Mouse (Mus musculus) testis, postnatal 10 days (tissue): Measurements from ENCODE around the gene Scyl2.
"Not testable (repeated sequence)": the region's sequence is repeated elsewhere in the genome, so short reads cannot be mapped to it uniquely, and the experiment has no call there.

Source experiments
- DNase-seq: peaks from one replicate; pipeline ENCODE4 v3.0.0; 2021; ENCODE audit warnings: low spot score

The Scyl2 gene

DNA sequence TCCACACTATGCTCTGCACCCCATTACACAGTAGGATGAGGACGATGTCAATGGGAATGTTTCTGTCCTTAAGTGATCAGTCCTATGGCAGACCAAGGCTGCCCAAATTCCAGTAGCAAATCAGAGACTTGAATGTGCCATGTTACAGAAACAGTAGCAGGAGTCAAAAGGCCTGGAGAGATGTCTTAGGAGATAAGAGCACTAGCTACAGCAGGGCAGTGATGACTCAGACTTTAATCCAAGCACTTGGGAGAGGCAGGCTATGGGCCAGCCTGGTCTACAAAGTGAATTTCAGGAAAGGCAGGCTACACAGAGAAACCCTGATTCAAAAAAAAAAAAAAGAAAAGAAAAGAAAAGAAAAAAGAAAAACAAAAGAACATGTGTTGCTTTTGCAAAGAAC, 6.6 kb downstream of the Scyl2 start:
- DNase-seq: no peak

GRCm38 (mm10) chr10:89678054-89678453, 8.0 kb downstream of the Scyl2 start:
- DNase-seq: no peak

GRCm38 (mm10) chr10:89676609-89677008, 9.5 kb downstream of the Scyl2 start:
- no peak for DNase-seq

GRCm38 (mm10) chr10:89670371-89670770, 15.7 kb downstream of the Scyl2 start:
- not testable (repeated sequence) for DNase-seq

DNA sequence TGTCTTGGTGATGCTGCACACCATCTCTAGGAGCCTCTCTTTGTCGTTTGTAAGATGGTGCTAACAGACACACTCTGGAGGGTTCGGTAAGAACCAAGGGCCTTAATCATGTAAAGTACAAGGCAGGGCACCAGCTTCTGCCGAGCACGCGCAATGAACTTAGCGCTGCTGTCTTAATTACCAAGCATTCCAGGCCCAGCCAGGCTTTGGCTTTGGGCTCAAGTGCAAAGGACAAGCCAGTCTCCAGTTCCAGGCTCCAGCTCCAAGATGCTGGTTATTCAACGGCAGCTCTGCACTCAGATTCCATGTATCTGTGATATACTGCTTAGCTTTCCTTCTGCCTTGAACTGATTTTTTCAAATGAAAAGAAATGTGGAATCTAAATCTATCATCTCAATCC, 18.5 kb downstream of the Scyl2 start:
- no peak for DNase-seq

- no peak for DNase-seq
Observed at GRCm38 (mm10) chr10:89665679-89666078, 20.4 kb downstream of the Scyl2 start.

GRCm38 (mm10) chr10:89664977-89665645, 21.0 kb downstream of the Scyl2 start:
- DNase-seq: no peak

- no peak for DNase-seq
Observed at GRCm38 (mm10) chr10:89656366-89656765, 29.7 kb downstream of the Scyl2 start.

DNA sequence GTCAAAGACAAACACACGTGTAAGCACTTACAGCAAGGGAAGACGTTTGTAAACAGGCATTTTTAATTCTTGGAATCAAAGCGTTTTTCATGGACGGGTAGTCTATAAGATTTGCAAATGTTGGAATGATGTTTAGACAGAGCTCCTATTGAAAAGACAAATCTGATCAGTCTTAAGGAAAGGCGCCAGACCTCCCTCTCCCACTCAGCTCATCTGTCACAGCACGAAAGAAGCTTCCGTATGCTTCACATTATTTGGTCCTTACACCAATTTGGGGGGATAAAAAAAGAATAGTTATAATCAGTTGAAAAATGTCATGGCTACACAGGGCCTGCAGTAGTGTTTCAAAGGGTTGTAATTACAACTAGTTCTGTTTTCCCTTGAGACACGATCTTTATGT, 33.2 kb downstream of the Scyl2 start:
- DNase-seq: no peak

DNA sequence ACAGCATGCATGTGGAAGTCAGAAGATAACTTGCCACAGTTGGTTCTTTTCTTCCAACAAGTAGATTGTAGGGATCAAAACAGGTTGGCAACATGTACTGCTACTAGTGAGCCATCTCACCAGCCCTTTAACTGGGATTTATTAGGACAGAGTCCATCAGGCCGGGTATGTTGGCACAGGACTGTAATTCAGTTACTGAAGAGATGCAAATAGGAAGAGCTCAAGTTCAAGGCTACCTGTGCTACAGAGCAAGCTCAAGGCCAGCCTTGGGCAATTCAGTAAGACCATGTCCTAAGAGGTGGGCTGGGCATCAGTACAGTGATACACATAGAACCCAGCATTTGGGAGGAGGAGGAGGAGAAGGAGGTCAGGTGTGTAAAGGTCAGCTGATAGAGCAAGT, 34.4 kb downstream of the Scyl2 start:
- DNase-seq: no peak

DNA sequence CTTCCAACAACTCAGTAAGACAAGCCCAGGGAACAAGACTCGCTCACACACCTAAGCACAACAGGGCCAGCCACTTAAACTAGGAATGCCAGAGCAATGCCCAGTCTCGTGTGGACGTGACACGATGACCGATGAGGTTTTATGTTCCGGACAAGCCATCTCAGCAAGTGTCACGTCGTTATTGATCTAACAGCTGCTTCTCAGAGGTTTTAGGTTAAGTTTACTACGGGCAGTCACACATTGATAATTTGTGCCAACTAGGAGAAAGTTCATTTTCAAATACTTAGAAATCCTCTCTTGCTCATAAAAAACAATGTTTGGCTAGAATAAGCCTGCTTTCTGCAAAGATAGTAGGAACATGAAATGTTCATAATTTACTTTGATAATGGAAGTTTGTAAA, 39.2 kb downstream of the Scyl2 start:
- no peak for DNase-seq

DNA sequence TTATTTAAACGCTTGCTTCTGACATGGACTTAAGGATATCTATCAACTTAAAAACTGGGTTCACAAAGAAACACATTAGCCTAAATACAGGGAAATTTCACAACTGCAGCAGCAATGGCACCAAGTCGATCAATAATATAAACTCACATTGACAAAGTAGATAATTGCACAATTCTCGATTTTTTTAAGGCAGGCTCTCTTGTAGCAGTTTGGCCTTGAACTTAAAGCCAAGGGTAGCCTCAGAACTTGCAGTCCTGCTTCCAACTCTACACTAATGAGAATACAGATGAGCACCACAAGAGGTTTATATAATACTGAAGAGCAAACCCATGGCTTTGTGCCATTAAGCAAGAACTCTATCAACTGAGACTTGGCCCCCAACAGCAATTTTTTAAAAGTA, 49.1 kb downstream of the Scyl2 start:
- DNase-seq: no peak

DNA sequence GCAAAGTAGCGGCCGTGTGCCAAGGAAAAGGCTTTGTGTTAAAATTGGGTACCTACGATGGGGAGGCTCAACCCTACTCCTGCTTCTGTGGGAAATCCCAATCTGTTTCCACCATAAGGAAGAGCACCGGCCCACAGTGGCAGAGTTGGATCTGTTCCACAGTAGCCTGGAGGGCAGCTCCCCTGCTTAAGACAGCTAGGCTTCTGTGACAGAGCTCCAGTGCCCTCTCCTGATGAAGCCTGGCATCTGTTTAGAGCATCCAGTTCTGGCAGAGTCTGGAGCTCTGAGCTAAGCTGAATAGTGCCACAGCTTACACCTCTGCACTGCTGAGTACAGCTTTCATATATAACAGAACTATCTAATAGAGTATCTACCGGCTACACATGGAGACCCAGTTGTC, 51.1 kb downstream of the Scyl2 start:
- DNase-seq: no peak

GRCm38 (mm10) chr10:89633736-89634426, 52.2 kb downstream of the Scyl2 start:
- no peak for DNase-seq

DNA sequence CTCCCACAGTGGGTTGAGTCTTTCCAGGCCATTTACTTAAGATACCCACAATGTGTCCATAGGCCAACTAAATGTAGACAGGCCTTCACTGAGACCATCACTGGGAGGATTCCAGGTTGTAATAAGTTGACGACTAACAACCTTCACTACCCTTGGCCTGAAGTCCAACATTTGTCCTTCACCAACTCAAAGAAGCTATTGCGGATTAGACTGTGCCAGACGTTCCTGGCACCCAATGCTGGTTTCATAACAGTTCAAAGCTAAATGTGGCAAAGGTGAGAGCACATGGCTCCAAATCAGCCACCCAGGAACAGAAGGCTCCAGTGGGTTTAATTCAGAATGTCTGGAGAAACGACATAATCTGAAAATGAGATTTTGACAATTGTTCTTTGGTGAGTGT, 53.0 kb downstream of the Scyl2 start:
- DNase-seq: no peak

DNA sequence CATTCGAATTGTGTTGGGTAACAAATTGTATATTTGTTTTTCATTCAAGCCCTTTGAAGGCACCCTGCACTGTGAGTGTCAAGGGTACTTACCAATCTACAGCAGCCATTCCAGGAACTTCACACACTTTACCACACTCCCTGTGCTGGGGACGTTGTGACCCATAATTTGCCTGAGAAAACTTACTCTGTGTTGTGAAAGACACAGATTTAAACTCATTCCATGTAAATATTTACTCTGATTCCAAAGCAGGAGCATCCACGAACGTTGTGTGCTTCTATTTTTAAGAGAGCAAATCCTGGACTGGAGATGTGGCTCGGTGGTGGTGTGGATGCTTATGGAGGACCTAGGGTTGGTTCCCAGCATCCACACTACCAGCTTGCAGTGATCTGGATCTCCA, 54.3 kb downstream of the Scyl2 start:
- no peak for DNase-seq

DNA sequence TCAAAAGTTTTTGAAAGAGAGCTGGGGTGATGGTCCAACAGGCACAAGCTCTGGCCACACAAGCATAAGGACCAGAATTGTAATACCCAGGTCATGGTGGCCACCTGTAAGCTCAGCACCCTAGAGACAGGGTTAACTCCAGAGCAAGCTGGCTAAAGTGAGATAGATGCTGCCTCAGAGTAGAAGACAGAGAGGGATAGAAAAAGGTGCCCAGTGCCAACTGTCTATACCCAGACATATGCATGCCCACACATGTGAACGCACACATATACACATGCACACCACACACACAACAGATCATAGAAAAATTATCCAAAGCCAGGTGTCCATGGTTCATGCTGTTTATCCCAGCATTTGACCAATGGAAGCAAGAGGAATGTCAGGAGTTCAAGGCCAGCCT, 55.5 kb downstream of the Scyl2 start:
- DNase-seq: no peak

GRCm38 (mm10) chr10:89630052-89630451, 56.0 kb downstream of the Scyl2 start:
- DNase-seq: no peak

DNA sequence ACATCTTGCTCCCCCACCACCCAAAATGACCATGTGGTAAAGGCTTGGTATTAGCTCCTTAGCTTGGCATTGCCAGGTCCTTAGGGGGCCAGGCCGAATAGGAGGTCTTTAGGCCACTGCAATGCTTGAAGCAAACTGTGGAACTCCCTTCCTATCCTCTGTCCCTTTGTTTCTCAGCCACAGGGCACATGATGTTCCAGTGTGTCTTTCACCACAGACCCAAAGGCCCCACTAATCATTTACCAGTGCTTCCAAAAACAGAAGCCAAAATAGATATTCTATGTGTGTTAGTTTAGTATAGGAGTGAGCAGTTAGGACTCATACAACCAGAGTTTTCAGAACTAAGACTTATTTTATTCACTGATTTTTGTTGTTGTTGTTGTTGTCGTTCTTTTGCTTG, 59.4 kb downstream of the Scyl2 start:
- DNase-seq: no peak

GRCm38 (mm10) chr10:89624196-89624595, 61.9 kb downstream of the Scyl2 start:
- DNase-seq: no peak

DNA sequence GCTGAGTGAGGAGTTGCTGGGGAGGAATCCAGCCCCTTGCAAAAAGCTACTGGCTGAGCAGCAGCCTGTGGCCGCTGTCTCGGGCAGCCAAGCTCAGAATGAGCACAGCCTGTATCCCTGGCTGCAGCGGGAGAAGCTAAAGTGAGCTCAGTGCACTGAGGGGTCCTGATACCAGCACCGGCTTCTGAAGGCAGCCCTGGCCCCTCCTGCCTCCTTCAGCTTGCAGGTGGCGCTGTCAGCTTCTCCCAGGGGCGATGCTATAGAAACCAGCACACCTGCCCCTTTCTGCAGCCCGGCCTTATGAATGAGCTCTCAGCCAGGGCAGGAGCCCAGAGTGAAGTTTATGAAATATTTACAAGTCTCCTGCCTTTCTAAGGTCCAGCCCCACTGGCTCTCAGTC, 65.0 kb downstream of the Scyl2 start, which contains the start of gene Slc17a8:
Slc17a8 (minus strand) TSS at position 125 of the 400 bp plus-strand sequence.
- DNase-seq: no peak

DNA sequence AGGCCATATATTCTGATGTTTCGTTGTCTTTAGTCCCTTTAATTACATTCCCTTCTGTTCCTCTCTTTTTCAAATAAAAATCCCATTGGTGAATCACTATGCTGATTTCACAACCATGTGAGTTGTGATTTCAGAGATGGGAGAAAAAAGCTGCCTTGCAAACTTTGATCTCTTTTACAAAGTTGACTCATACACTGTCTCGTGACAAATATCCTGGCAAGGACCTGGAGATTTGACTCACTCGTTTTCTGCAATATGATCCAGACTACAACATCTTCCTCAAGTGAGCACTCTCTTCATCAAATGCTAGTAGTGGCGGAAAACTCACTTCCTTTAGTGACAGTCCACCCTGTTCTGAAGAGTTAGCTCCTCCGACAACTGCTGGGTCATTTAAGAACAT, 86.8 kb downstream of the Scyl2 start:
- no peak for DNase-seq

DNA sequence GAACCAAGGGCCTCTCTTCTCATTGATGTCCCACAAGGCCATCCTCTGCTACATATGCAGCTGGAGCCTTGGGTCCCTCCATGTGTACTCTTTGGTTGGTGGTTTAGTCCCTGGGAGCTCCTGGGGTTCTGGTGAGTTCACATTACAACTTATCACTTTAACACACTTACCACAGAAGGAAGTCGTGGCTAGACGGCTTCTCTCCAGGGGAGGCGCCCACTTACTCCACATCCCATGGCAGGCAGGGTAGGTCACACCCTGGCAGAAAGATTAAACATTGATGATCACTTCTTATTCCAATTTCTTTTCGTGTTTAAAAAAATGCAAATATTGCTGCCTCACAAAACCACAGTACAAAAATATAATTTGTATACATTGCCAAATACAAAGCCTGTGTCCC, 88.8 kb downstream of the Scyl2 start:
- DNase-seq: no peak

- DNase-seq: no peak
Observed at GRCm38 (mm10) chr10:89595935-89596334, 90.2 kb downstream of the Scyl2 start.
